Mouse (Mus musculus): ENCODE measurements at regions not wholly inside any gene's neighbourhood (a gene's known extent, or its start where the extent isn't known, plus 50 kb on each side); places are given as distances from the start of the nearest gene placed in this dataset.
A peak's percentile ranks its signal among the peaks of the same experiment; 100 is the strongest.

DNA sequence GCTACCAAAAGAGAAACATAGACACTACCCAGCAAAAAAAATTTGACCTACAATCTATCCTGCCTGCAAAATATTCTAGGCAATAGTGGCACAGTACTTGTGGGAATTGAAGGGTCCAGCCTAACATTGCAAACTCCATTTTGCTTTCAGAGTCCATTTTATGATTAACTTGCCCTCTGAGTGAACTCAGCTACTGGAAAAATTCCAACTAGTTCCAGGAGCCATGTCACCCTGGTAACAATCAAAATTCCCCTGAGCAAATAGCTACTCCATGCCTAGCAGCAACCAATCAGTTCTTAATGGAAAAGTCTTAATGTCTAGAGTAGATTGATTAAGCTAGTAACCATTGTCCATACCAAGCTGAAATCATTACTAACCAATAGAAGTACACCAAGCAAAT, 104.3 kb upstream of the Ankrd50 start:
- Histone ChIP-seq H3K27ac (ENCODE audit: low read depth, low read length) (no peak overlapping the region), H3K4me2 (ENCODE audit: low read length) (no peak overlapping the region), H3K36me3 (ENCODE audit: control insufficient read depth, insufficient read depth, low read length) (no peaks in the 10 kb centered on the region), H3K4me1 (ENCODE audit: control insufficient read depth, insufficient read depth, low read length) (no peaks in the 10 kb centered on the region), H3K27me3 (replicated peaks; ENCODE audit: control insufficient read depth, insufficient read depth, low read length) (no peaks in the 10 kb centered on the region), H3K9me3 (replicated peaks; ENCODE audit: control insufficient read depth, low read length) (no peaks in the 10 kb centered on the region), H3K9ac (ENCODE audit: low read length) (no peak overlapping the region), H3K4me3 (ENCODE audit: low read depth, low read length) (no peak overlapping the region)
- DNase-seq (ENCODE audit: low spot score), result no peak
- ATAC-seq, result no peak

DNA sequence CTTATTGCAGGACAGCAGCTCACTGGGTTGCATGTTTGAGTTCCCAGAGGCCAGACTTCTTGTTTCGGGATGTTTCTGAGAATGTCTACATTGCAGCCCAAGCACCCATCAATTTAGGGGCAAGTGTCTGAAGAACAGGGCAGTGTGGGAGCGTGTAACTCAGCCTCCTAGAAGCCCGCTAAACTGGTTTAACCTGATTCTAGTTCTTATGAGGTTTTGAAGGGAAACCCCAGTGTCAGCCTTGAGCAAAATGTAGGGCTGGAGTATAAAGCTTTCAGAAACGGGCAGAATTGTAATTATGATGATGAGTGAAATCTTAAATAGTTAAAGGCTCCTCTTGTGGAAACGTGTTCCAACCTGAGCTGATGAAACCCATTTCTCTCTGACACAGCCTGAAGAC, 100.9 kb upstream of the Ankrd50 start:
- no peaks in the 10 kb centered on the region for H3K27me3 ChIP-seq (replicated peaks; ENCODE audit: control insufficient read depth, insufficient read depth, low read length)
- DNase-seq (ENCODE audit: low spot score) (no peak), ATAC-seq (no peak)
- H3K9me3 ChIP-seq (replicated peaks; ENCODE audit: control insufficient read depth, low read length), result no peaks in the 10 kb centered on the region
- H3K9ac ChIP-seq (ENCODE audit: low read length), result no peak overlapping the region
- H3K4me1 ChIP-seq (ENCODE audit: control insufficient read depth, insufficient read depth, low read length), result no peaks in the 10 kb centered on the region
- WGBS, result 86% methylated on average over 5 of the region's 5 CpGs
- H3K4me3 ChIP-seq (ENCODE audit: low read depth, low read length), result no peak overlapping the region
- no peaks in the 10 kb centered on the region for H3K36me3 ChIP-seq (ENCODE audit: control insufficient read depth, insufficient read depth, low read length)
- no peak overlapping the region for H3K4me2 ChIP-seq (ENCODE audit: low read length)
- H3K27ac ChIP-seq (ENCODE audit: low read depth, low read length), result no peak overlapping the region

DNA sequence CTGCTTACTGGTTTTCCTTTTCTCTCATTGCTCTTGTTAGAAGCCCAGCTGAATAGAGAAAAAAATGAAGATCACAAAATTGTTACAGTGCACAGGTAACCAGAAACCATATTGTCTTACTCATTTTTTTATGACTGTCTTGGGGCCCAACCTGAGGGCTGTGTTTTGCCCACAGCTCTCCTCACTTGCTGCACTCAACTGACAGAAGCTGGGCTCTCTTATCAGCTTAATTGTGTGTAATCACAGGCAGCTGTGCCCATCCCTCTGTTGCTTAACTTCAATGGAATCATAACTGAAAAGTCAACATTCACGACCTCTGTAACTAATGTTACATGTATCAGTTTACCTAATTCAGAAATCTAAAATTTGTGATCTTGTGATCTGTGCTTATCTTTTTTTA, 95.1 kb upstream of the Ankrd50 start:
- no peaks in the 10 kb centered on the region for H3K27me3 ChIP-seq (replicated peaks; ENCODE audit: control insufficient read depth, insufficient read depth, low read length)
- no peaks in the 10 kb centered on the region for H3K9me3 ChIP-seq (replicated peaks; ENCODE audit: control insufficient read depth, low read length)
- no peak overlapping the region for H3K4me3 ChIP-seq (ENCODE audit: low read depth, low read length)
- H3K36me3 ChIP-seq (ENCODE audit: control insufficient read depth, insufficient read depth, low read length), result no peaks in the 10 kb centered on the region
- no peak overlapping the region for H3K9ac ChIP-seq (ENCODE audit: low read length)
- H3K4me1 ChIP-seq (ENCODE audit: control insufficient read depth, insufficient read depth, low read length), result no peaks in the 10 kb centered on the region
- H3K27ac ChIP-seq (ENCODE audit: low read depth, low read length), result no peak overlapping the region
- DNase-seq (ENCODE audit: low spot score) (no peak), ATAC-seq (no peak)
- no peak overlapping the region for H3K4me2 ChIP-seq (ENCODE audit: low read length)
- WGBS, result 75% methylated on average over 1 of the region's 1 CpGs

DNA sequence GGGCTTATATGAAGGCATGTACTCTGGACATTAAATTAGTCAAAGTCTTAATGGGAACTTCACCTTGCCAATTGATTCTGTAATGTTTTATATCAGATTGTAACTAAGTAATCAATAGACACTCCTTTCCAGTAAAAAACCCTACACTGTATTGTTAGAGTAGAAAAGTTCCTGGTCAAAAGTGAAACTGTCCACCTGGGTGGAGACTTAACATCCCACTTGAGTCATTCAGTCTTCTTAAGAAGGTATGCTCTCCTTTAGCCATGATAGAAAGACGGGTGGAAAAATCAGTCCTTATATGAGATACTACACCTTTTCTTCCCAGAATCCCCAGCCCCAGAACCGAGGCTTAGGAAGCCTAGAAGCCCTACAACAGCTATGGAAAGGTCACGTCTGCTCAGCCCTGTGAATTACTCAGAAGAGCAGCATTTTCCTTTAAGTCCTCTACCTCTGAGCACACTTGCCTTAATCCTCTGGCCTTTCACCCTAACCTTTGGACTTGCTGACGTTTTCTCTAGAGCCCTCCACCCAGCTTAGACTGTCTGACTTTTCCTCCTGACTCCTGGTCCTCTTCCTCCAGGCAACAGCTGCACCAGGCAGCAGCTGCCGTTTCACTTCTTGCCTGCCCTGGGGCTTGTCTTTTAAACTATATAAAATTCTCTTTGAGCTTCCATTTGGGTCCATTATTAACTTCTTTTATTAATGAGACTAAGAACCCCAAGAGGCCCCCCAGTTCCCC, 93.4 kb upstream of the Ankrd50 start:
- H3K27me3 ChIP-seq (replicated peaks; ENCODE audit: control insufficient read depth, insufficient read depth, low read length), result no peaks in the 10 kb centered on the region
- WGBS, result 40% methylated on average over 5 of the region's 5 CpGs
- no peak overlapping the region for H3K4me3 ChIP-seq (ENCODE audit: low read depth, low read length)
- ATAC-seq (no peak), DNase-seq (ENCODE audit: low spot score) (no peak)
- H3K4me2 ChIP-seq (ENCODE audit: low read length), result no peak overlapping the region
- H3K36me3 ChIP-seq (ENCODE audit: control insufficient read depth, insufficient read depth, low read length), result no peaks in the 10 kb centered on the region
- no peak overlapping the region for H3K27ac ChIP-seq (ENCODE audit: low read depth, low read length)
- no peak overlapping the region for H3K9ac ChIP-seq (ENCODE audit: low read length)
- no peaks in the 10 kb centered on the region for H3K9me3 ChIP-seq (replicated peaks; ENCODE audit: control insufficient read depth, low read length)
- no peaks in the 10 kb centered on the region for H3K4me1 ChIP-seq (ENCODE audit: control insufficient read depth, insufficient read depth, low read length)

DNA sequence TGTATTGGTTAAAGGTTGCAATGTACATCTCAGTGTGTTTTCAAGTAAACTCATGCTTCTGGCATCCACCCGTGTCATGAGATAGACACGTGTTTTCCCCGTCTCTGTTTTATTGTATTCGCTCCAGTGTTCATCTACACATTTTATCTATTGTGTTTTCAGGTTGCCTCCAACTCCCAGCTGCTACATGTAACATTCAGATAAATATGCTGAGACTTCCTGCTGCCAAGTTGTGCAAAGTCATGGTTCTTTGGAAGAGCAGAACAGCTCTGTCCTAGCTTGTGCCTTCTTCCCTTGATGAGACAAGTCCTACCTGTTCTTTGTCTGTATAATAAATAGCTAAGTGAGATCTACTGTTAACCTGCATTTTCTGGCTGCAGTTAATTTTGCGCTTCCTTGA, 89.0 kb upstream of the Ankrd50 start:
- DNase-seq (ENCODE audit: low spot score) (no peak), ATAC-seq (no peak)
- Histone ChIP-seq H3K4me2 (ENCODE audit: low read length) (no peak overlapping the region), H3K27me3 (replicated peaks; ENCODE audit: control insufficient read depth, insufficient read depth, low read length) (no peaks in the 10 kb centered on the region), H3K36me3 (ENCODE audit: control insufficient read depth, insufficient read depth, low read length) (no peaks in the 10 kb centered on the region), H3K9me3 (replicated peaks; ENCODE audit: control insufficient read depth, low read length) (no peaks in the 10 kb centered on the region), H3K27ac (ENCODE audit: low read depth, low read length) (no peak overlapping the region), H3K9ac (ENCODE audit: low read length) (no peak overlapping the region), H3K4me3 (ENCODE audit: low read depth, low read length) (no peak overlapping the region), H3K4me1 (ENCODE audit: control insufficient read depth, insufficient read depth, low read length) (peaks cover 2% of the 10 kb centered on the region; the same call in 1 of the 2 replicates)
- 91% methylated on average over 5 of the region's 5 CpGs for WGBS

DNA sequence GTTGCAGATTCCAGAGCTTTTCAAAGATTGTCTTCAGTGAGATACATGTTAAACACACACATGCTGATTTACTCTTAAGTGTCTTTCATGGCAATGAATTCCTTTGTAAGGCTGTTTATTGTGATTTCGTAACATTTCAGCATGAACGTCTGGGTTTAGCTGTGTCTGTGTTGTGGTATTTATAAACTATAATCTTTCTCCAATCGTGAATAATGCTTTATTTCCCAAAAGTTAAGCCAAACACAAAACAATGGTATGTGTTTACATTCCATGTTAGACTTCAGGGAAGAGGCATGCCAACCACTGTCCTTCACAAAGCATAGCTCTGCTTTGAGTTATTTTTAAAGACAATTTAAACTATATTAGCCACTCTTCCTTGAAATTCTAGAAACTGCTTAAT, 87.5 kb upstream of the Ankrd50 start:
- no peak for ATAC-seq
- DNase-seq (ENCODE audit: low spot score), result no peak
- Histone ChIP-seq H3K4me2 (ENCODE audit: low read length) (no peak overlapping the region), H3K27me3 (replicated peaks; ENCODE audit: control insufficient read depth, insufficient read depth, low read length) (no peaks in the 10 kb centered on the region), H3K4me1 (ENCODE audit: control insufficient read depth, insufficient read depth, low read length) (peaks cover 10% of the 10 kb centered on the region), H3K4me3 (ENCODE audit: low read depth, low read length) (no peak overlapping the region), H3K36me3 (ENCODE audit: control insufficient read depth, insufficient read depth, low read length) (no peaks in the 10 kb centered on the region), H3K9ac (ENCODE audit: low read length) (no peak overlapping the region), H3K9me3 (replicated peaks; ENCODE audit: control insufficient read depth, low read length) (no peaks in the 10 kb centered on the region), H3K27ac (ENCODE audit: low read depth, low read length) (no peak overlapping the region)
- WGBS, result 73% methylated on average over 3 of the region's 3 CpGs

DNA sequence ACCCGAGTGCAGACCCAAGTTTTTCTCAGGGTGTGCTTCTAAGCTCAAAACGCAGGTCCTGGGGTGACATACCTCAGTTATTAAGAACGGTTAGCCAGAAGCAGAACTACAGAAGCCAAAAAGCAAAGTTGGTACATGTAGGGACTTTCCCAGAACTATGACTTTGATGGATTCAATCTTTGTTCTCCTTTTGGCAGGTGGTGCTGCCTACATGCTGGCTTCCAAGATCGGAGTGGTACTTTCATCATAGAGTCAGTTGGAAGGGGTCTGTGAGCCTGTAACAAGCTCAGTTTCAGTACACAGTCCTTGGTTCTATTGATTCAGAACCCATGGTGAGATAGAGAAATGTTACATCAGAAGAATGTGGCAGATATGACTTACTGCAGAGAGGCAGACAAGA, 86.6 kb upstream of the Ankrd50 start:
- Histone ChIP-seq H3K9me3 (replicated peaks; ENCODE audit: control insufficient read depth, low read length) (no peaks in the 10 kb centered on the region), H3K4me1 (ENCODE audit: control insufficient read depth, insufficient read depth, low read length) (peaks cover 10% of the 10 kb centered on the region), H3K4me3 (ENCODE audit: low read depth, low read length) (no peak overlapping the region), H3K9ac (ENCODE audit: low read length) (no peak overlapping the region), H3K36me3 (ENCODE audit: control insufficient read depth, insufficient read depth, low read length) (no peaks in the 10 kb centered on the region), H3K27ac (ENCODE audit: low read depth, low read length) (no peak overlapping the region), H3K27me3 (replicated peaks; ENCODE audit: control insufficient read depth, insufficient read depth, low read length) (no peaks in the 10 kb centered on the region), H3K4me2 (ENCODE audit: low read length) (no peak overlapping the region)
- ATAC-seq (no peak), DNase-seq (ENCODE audit: low spot score) (no peak)
- WGBS, result 91% methylated on average over 4 of the region's 4 CpGs

DNA sequence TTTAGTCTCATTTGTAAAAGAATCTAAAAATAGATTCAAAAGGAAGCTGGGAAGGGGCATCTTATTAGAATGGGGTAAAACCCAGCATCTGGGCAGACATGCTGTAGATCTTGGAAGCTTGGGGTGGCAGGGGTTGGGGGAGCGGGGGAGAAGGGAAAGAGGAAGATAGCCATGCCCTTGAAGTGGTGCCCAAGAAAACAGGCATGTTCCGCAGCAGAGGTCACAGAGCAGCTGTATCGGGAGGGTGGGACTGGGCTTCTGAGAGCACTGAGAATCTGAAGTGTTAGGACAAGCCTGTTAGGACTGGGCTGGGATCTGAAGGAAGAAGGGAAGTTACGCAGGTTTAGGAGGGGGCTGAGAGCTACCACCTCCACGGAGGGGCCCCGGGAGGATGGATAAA, 84.4 kb upstream of the Ankrd50 start:
- Histone ChIP-seq H3K4me1 (ENCODE audit: control insufficient read depth, insufficient read depth, low read length) (peaks cover 17% of the 10 kb centered on the region), H3K9ac (ENCODE audit: low read length) (no peak overlapping the region), H3K27me3 (replicated peaks; ENCODE audit: control insufficient read depth, insufficient read depth, low read length) (no peaks in the 10 kb centered on the region), H3K36me3 (ENCODE audit: control insufficient read depth, insufficient read depth, low read length) (no peaks in the 10 kb centered on the region), H3K4me3 (ENCODE audit: low read depth, low read length) (no peak overlapping the region), H3K27ac (ENCODE audit: low read depth, low read length) (peak overlapping the region; percentile 11; the same call in 1 of the 2 replicates), H3K9me3 (replicated peaks; ENCODE audit: control insufficient read depth, low read length) (no peaks in the 10 kb centered on the region), H3K4me2 (ENCODE audit: low read length) (no peak overlapping the region)
- WGBS, result 66% methylated on average over 6 of the region's 6 CpGs
- ATAC-seq (no peak), DNase-seq (ENCODE audit: low spot score) (no peak)

DNA sequence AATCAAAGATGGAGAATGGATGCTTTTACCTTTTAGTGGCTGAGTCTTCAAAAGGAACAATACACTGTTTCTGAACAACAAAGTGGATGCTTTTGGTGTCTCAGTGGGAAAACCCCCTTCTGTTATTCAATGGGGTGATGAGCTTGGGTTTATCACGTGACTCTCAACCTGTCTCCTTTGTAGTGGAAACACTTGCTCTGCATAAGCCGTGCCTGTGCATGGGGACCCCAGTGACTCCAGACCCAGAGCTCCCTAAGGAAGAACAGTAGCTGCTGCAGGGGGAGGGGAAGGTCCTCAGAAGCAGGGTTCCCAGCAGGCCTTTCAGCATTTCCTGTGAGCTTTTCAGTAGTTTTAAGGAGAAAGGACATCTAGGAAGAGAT, 83.9 kb upstream of the Ankrd50 start:
- peak overlapping the region; percentile 11; the same call in 1 of the 2 replicates for H3K27ac ChIP-seq (ENCODE audit: low read depth, low read length)
- no peak overlapping the region for H3K4me2 ChIP-seq (ENCODE audit: low read length)
- H3K27me3 ChIP-seq (replicated peaks; ENCODE audit: control insufficient read depth, insufficient read depth, low read length), result no peaks in the 10 kb centered on the region
- no peaks in the 10 kb centered on the region for H3K36me3 ChIP-seq (ENCODE audit: control insufficient read depth, insufficient read depth, low read length)
- ATAC-seq, result peak; percentile 55
- 6% methylated on average over 2 of the region's 2 CpGs for WGBS
- H3K9ac ChIP-seq (ENCODE audit: low read length), result no peak overlapping the region
- DNase-seq (ENCODE audit: low spot score), result peak; percentile 32
- no peak overlapping the region for H3K4me3 ChIP-seq (ENCODE audit: low read depth, low read length)
- H3K9me3 ChIP-seq (replicated peaks; ENCODE audit: control insufficient read depth, low read length), result no peaks in the 10 kb centered on the region
- H3K4me1 ChIP-seq (ENCODE audit: control insufficient read depth, insufficient read depth, low read length), result peaks cover 17% of the 10 kb centered on the region

All from forebrain, embryonic 14.5 days (tissue).